Mouse (Mus musculus) urinary bladder, adult 18-20 months (tissue): Measurements from ENCODE around the gene Ireb2.
"Not testable (repeated sequence)": the region's sequence is repeated elsewhere in the genome, so short reads cannot be mapped to it uniquely, and the experiment has no call there.

Experiments used
- DNase-seq, 2 experiments: peaks; one replicate each; pipeline ENCODE4 v3.0.0; 2022; ENCODE audit warnings: low spot score in 2 of 2, mixed read lengths in 2 of 2

Ireb2 gene

DNA sequence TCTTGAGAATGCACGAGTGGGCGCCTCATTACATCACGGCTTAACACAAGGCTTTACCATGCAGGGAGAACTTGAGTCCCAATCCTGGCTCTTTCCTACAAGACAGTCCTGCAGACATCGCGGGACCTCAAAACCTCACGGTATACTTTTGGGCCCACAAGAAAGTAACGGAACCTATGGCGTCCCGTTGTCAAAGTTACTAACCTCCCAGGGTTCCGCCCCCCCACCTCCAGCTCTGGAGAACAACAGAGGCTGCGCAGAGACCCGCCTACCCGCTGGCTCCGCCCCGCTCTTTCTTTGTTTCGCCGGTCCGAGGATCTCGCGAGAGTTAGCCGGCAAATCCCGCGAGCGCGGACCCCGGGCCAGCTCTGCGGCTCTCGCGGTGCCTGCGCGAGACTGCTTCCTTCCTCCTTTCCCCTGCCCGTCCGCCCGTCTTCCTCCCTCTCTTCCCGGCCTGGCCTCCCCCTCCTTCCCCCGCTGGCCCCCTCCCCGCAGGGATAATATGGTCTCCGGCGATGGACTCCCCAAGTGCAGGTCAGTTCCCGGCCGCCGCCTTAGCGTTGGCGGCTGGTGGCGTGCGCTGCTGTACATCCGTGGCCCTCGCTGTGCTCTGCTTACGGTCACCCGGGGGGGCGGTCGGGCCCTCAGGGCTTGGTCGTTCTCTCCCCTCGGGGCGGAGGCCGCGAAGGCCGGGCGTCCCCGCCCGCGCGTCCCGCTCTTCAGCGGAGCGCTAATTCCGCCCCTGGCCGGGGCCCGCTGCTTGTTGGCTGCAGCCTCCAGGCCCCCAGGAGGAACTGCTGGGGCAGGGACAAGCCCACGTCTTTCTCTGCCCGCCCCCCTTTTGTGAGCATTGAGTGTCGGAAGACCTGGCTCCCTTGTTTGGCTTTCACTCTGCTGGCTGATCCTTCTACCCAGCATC is at the start of gene Ireb2:
Gene Ireb2, plus strand, starts transcription at position 427 of the 919 bp plus-strand sequence.
- peak; percentile 97 to 98 for DNase-seq

- DNase-seq = no peak
These were observed 46.9 kb upstream of the Ireb2 start for GRCm38 (mm10) chr9:54816508-54817201.

GRCm38 (mm10) chr9:54821442-54822100 is 42.0 kb upstream of the Ireb2 start:
- no peak for DNase-seq

GRCm38 (mm10) chr9:54829760-54830159 is 33.8 kb upstream of the Ireb2 start:
- no peak for DNase-seq

GRCm38 (mm10) chr9:54830624-54831023 is 33.0 kb upstream of the Ireb2 start:
- peak in 1 of 2 experiments; percentile 23 for DNase-seq

DNA sequence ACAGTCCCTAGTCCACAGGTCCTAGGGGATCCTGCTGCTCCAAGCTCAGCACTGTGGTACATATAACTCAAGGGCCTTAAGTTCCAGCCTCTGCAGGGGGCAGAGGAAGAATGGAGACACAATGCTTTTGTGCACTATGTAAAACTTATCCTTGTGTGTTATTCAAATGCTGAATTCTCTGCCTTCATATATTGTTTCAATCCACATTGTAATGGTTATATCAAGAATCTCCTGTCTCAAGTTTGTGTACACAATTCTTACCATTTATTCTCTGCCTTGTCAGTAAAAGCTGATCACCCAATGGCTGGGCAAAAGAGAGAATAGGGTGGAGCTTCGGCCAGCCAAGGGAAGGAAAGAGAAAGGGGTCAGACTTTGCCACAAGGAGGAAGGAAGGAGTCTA is 29.8 kb upstream of the Ireb2 start:
- DNase-seq = no peak

- not testable (repeated sequence) for DNase-seq
These were observed 27.5 kb upstream of the Ireb2 start for GRCm38 (mm10) chr9:54835951-54836717.

GRCm38 (mm10) chr9:54837835-54838234 is 25.8 kb upstream of the Ireb2 start:
- no peak for DNase-seq

DNA sequence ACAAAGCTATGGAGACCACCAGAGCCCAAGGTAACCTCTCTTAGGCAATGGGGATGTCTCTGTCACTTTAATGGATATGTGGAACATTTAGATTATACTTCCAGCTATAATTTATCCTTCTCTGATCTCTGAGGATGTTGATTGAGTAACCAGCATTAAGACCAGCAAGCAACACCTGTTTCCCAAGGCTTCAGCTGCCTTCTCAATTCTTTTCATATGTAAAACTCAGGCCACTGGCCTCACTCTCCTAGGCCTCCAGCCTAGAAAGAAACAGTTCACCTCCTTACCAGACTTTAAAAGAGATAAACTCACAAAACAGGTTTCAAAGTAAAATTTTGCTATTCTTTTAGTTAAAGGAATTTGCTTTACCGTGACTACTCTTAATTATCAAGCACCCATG is 23.4 kb upstream of the Ireb2 start:
- DNase-seq = no peak

DNA sequence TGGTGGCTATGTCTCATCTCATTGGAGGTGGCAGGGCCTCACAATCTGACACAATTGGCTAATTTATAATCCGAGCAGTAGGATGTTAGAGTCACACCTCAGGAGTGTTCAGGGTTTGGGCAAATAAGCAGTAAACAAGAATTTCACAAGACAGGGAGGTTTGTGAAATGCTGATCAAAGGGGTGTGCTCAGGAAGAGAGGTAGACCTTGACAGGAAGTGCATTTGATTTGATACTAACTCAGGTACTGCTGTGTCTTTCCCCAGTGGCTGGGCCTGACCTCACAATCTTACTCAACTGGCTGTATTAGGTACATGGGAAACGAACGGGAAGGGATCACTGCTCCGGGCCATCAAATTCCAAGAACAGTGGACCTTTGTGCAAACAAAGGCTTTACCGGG is 21.3 kb upstream of the Ireb2 start:
- DNase-seq = no peak

DNA sequence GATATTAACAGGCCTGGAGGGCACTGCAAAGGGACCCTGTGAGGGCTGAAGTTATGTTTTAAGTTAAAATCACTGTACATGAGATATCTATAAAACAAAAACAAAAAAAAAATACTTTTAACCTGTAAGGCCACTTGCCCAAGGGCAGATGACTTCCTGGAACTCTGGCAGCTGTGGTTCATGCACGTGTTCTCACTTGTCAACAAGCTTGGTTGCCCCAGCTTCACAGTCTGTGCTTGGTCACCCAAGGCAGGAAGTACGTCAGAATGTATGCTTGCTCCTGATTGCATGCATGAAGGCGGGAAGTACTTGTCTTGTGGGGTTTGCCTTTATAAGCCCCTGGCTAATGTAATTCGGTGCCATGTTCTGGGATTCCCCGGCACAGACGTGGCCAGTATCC is 19.7 kb upstream of the Ireb2 start:
- no peak for DNase-seq

GRCm38 (mm10) chr9:54844556-54845176 is 18.9 kb upstream of the Ireb2 start:
- DNase-seq = no peak

GRCm38 (mm10) chr9:54848203-54848602 is 15.4 kb upstream of the Ireb2 start:
- no peak for DNase-seq

- not testable (repeated sequence) for DNase-seq
These were observed 10.6 kb upstream of the Ireb2 start for GRCm38 (mm10) chr9:54853036-54853435.

DNA sequence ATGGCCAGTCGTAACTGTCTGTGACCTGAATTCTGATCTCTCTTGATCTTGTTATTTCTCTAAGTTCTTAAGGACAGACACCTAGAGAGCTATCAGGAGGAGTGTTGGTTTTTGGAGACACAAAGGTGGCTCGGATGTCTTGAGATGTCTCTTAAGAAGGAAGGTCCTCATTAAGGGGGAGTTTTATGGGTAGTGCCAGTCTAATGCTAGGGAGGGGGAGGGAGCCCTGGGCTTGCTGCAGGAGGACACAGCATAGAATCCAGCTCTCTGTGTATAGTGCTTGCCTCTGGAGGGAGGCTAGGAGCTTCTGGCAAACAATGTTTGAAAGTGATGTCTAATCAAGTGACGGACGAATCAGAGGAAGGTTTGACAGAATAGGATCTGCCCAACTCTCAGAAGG is 10.0 kb upstream of the Ireb2 start:
- no peak for DNase-seq

DNA sequence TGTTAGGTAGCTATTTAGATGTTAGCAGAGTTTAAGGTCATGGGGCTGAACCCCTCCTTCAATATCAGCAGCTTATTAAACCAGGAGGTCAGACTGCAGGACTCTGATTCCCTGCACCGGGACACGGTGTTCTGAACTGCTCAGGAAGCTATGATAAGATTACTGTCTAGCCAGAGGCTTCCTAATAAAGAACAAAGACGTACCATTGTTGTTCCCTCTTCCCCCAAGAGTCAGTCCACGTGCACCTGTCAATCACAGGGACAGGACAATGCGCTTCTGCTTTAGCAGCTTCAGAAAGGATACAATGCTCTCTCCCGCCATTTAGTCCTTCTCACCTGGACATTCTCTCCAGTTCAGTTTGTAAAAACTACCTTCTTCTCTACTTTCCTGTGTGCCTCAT is 8.0 kb upstream of the Ireb2 start:
- no peak for DNase-seq

DNA sequence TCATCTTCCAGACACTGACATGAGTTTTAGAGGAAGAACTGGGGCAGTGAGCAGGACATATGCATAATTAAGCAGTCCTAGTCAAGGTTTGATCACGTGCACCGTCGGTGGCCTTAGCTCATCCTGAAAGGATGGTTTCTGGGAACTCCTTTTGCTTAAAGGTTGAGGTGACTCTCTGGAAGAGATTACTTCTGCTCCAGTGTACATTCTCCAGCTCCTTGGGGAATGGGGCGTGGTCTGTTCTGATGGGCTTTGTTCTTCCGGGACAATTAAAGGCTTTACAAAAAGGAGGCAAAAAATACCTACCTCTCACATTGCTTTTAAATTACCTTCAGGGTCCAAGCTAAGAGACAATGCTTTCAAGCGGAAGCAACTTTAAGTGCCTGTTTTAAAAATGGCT is 7.5 kb upstream of the Ireb2 start:
- DNase-seq = no peak

GRCm38 (mm10) chr9:54857474-54857873 is 6.1 kb upstream of the Ireb2 start:
- DNase-seq = no peak

GRCm38 (mm10) chr9:54860526-54860925 is 3.1 kb upstream of the Ireb2 start:
- no peak for DNase-seq

GRCm38 (mm10) chr9:54878759-54879158 is 15.2 kb downstream of the Ireb2 start:
- DNase-seq = no peak

- DNase-seq = no peak
These were observed 28.5 kb downstream of the Ireb2 start for GRCm38 (mm10) chr9:54892111-54892510.
